Mouse (Mus musculus) embryonic facial prominence, embryonic 14.5 days (tissue): ENCODE measurements around the gene Olfr1441. TPM values are rescaled to one million over a fixed set of nuclear protein-coding genes. Genes with fewer than 3 reads are reported as not detected.

Source experiments
- ATAC-seq: fragments of 200-750 bp; cut with Nextera tagmentation; 2 replicates; pipeline ENCODE4 v1.8.0; 2017; ENCODE audit warnings: low read depth, moderate number of reproducible peaks, moderate TSS enrichment
- DNase-seq: peaks from one replicate; pipeline ENCODE4 v3.0.0-alpha.2; 2015; ENCODE audit warnings: low spot score
- H3K27ac ChIP-seq: fragments of 300-500 bp; sonication (generic); replicated peaks from 2 replicates; pipeline ENCODE4 v1.5.1; 2014; ENCODE audit warnings: low read depth, mild to moderate bottlenecking, low read length, moderate library complexity
- H3K27me3 ChIP-seq: fragments of 300-500 bp; sonication (generic); replicated peaks from 2 replicates; pipeline ENCODE4 v1.6.1; 2014; ENCODE audit warnings: low read length; ENCODE audit not compliant: control insufficient read depth, insufficient read depth
- H3K36me3 ChIP-seq: fragments of 300-500 bp; sonication (generic); 2 replicates; pipeline ENCODE4 v1.6.1; 2014; ENCODE audit warnings: low read length, mixed read lengths; ENCODE audit not compliant: control insufficient read depth, insufficient read depth
- H3K4me1 ChIP-seq: fragments of 300-500 bp; sonication (generic); 2 replicates; pipeline ENCODE4 v1.6.1; 2014; ENCODE audit warnings: antibody characterized with exemption, low read length; ENCODE audit not compliant: control insufficient read depth, insufficient read depth
- H3K4me2 ChIP-seq: fragments of 300-500 bp; sonication (generic); 2 replicates; pipeline ENCODE4 v1.6.1; 2014; ENCODE audit warnings: low read depth, mild to moderate bottlenecking, low read length, moderate library complexity, mixed read lengths
- H3K4me3 ChIP-seq: fragments of 300-500 bp; sonication (generic); 2 replicates; pipeline ENCODE4 v1.5.1; 2014; ENCODE audit warnings: low read depth, mild to moderate bottlenecking, low read length
- H3K9ac ChIP-seq: fragments of 300-500 bp; sonication (generic); 2 replicates; pipeline ENCODE4 v1.6.1; 2014; ENCODE audit warnings: low read depth, mild to moderate bottlenecking, low read length, moderate library complexity, mixed read lengths
- H3K9me3 ChIP-seq: fragments of 300-500 bp; sonication (generic); 2 replicates; pipeline ENCODE4 v1.6.1; 2016; ENCODE audit warnings: low read length; ENCODE audit not compliant: control insufficient read depth
- WGBS: fragments of 180-500 bp; shearing (Covaris S2); extraction: QIAGEN DNeasy Blood & Tissue Kit; methylation state at CpG from one replicate; pipeline ENCODE4 v1.1.7; 2014; 5-methylcytosine and 5-hydroxymethylcytosine counted together
- polyA plus RNA-seq: library from polyadenylated mRNA; unstranded; fragments of >200 nt; fragmentation: Nextera tagmentation; extraction: Ambion mirVana; gene quantifications from 2 replicates; pipeline ENCODE4 v1.2.1, GENCODE M21; 2014

Gene Olfr1441
- polyA plus RNA-seq, 1 experiment from 2014 or later = 0.18 TPM

DNA sequence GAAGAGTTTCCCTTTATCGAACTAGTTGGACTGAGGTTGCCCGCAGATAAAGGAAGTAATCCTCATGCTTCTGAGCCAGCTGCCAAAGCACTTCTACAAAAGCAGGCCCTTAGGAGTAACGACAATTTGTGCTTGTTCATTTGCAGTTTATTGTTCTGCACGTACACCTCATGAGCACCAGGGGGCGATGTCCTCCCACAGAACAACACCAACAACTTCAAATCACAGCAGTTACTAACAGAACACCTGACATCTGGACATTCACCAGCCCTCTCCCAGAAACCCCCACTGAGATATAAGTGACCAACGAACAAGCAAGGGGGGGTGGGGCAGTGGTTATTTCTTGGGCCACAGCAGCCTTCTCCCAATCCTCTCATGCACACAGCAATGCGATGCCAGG is 49.0 kb downstream of the Olfr1441 start:
- Histone ChIP-seq H3K4me1 (no peaks in the 10 kb centered on the region), H3K4me2 (no peak overlapping the region), H3K9me3 (no peaks in the 10 kb centered on the region), H3K27ac (no peak overlapping the region), H3K4me3 (no peak overlapping the region), H3K36me3 (peaks cover 12% of the 10 kb centered on the region; the same call in 1 of the 2 replicates), H3K27me3 (no peaks in the 10 kb centered on the region), H3K9ac (no peak overlapping the region)
- no peak for ATAC-seq
- DNase-seq = peak; percentile 61
- 33% methylated on average over 7 of the region's 7 CpGs for WGBS

DNA sequence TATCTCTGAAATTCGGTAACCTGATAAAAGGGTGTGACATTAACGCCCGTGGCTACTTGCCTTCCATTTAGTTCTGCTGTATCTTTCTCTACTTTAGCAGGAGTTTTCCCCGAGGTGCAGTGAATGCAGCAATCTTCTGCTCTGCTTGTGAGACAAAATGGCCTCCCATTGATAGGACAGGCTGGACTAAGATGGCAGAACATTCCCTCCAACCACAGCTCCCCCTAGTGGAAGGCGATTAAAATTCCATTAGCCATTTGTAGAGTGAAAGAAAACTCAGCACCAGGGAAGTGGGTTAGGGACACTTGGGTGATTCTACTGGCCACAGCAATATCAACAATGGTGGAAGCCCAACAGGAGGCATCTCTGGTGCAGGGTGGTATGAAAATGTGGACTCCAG is 50.2 kb downstream of the Olfr1441 start:
- no peak overlapping the region for H3K4me3 ChIP-seq
- WGBS = 83% methylated on average over 5 of the region's 5 CpGs
- ATAC-seq (no peak), DNase-seq (no peak)
- no peaks in the 10 kb centered on the region for H3K9me3 ChIP-seq
- no peak overlapping the region for H3K4me2 ChIP-seq
- H3K27me3 ChIP-seq = no peaks in the 10 kb centered on the region
- H3K4me1 ChIP-seq = no peaks in the 10 kb centered on the region
- peaks cover 15% of the 10 kb centered on the region; the same call in 1 of the 2 replicates for H3K36me3 ChIP-seq
- no peak overlapping the region for H3K27ac ChIP-seq
- no peak overlapping the region for H3K9ac ChIP-seq

DNA sequence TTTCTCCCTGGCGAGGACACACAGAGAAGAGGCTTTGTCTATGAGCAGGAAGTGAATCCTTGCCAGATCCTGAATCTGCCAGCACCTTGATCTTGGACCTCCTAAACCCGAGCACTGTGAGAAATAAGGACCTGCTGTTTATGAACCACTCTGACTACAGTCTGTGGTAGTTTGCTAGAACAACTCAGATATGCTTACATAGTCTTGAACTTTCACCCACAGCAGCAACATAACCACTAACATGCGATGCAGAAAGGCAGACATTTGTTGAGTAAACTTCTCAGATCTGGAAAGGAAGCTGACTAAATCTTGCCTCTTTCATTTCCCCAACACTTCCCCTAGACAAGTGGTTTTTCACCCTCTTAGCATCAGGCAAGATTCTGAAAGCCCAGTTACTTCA is 54.6 kb downstream of the Olfr1441 start:
- no peak for ATAC-seq

GRCm38 (mm10) chr19:12472381-12472976 is 55.2 kb downstream of the Olfr1441 start:
- ATAC-seq (no peak), DNase-seq (no peak)
- no peak overlapping the region for H3K4me3 ChIP-seq
- WGBS = 78% methylated on average over 5 of the region's 5 CpGs
- H3K27ac ChIP-seq = no peak overlapping the region
- H3K4me2 ChIP-seq = no peak overlapping the region
- H3K9me3 ChIP-seq = no peaks in the 10 kb centered on the region
- H3K27me3 ChIP-seq = no peaks in the 10 kb centered on the region
- peaks cover 15% of the 10 kb centered on the region; the same call in 1 of the 2 replicates for H3K36me3 ChIP-seq
- 0 out of 2 replicates have a peak, but pooled peaks cover 5% of the 10 kb centered on the region for H3K4me1 ChIP-seq
- no peak overlapping the region for H3K9ac ChIP-seq

More for the DNA sequence above, 54.6 kb downstream of the Olfr1441 start:
- Histone ChIP-seq H3K27ac (no peak overlapping the region), H3K27me3 (no peaks in the 10 kb centered on the region), H3K9ac (no peak overlapping the region), H3K4me3 (no peak overlapping the region), H3K4me1 (0 out of 2 replicates have a peak, but pooled peaks cover 5% of the 10 kb centered on the region), H3K36me3 (peaks cover 15% of the 10 kb centered on the region; the same call in 1 of the 2 replicates), H3K4me2 (no peak overlapping the region), H3K9me3 (no peaks in the 10 kb centered on the region)
- no peak for DNase-seq
- 59% methylated on average over 3 of the region's 3 CpGs for WGBS

Other genes with a start within 250 kb of the Olfr1441 start
- 0.14 TPM in 1 of 2 replicates, not detected in the other for gene Olfr1555-ps1, start 247.3 kb upstream of the Olfr1441 start, polyA plus RNA-seq
- not detected in 2 replicates for gene Olfr1431, start 216.8 kb upstream of the Olfr1441 start, polyA plus RNA-seq
- 0.19 TPM in 1 of 2 replicates, not detected in the other for gene Olfr1432, start 184.8 kb upstream of the Olfr1441 start, polyA plus RNA-seq
- not detected in 2 replicates for gene Olfr262, start 175.8 kb upstream of the Olfr1441 start, polyA plus RNA-seq
- not detected in 2 replicates for gene Olfr235, start 156.4 kb upstream of the Olfr1441 start, polyA plus RNA-seq
- 0.15 TPM in 1 of 2 replicates, not detected in the other for gene Olfr1434, start 137.6 kb upstream of the Olfr1441 start, polyA plus RNA-seq
- gene Olfr1436, start 118.3 kb upstream of the Olfr1441 start, polyA plus RNA-seq = not detected in 2 replicates
- gene Olfr1437, start 92.3 kb upstream of the Olfr1441 start, polyA plus RNA-seq = 0.28 TPM in 1 of 2 replicates, not detected in the other
- gene Olfr1438-ps1, start 81.5 kb upstream of the Olfr1441 start, polyA plus RNA-seq = not detected in 2 replicates
- gene Olfr1440, start 30.2 kb upstream of the Olfr1441 start, polyA plus RNA-seq = 0.04 and 0.13 TPM in 2 replicates
- 0.10 TPM in 1 of 2 replicates, not detected in the other for gene Pfpl, start 10.5 kb downstream of the Olfr1441 start, polyA plus RNA-seq
- 0.93 and 1.2 TPM in 2 replicates for gene Mpeg1, start 43.3 kb downstream of the Olfr1441 start, polyA plus RNA-seq
- gene Dtx4, start 84.0 kb downstream of the Olfr1441 start, polyA plus RNA-seq = 11.9 and 14.5 TPM in 2 replicates
- gene Fam111a, start 128.3 kb downstream of the Olfr1441 start, polyA plus RNA-seq = 28.3 and 28.9 TPM in 2 replicates
- 0.07 and 0.18 TPM in 2 replicates for gene Gm4952, start 182.5 kb downstream of the Olfr1441 start, polyA plus RNA-seq
- gene Glyat, start 215.9 kb downstream of the Olfr1441 start, polyA plus RNA-seq = not detected in 2 replicates